Mouse (Mus musculus) CH12.LX (cell line): ENCODE data around the gene Exoc6b. TPM values are rescaled to one million over a fixed set of nuclear protein-coding genes. Genes with fewer than 3 reads are reported as not detected.

Source experiments
- DNase-seq: peaks from one replicate; pipeline ENCODE4 v3.0.0-alpha.2; 2013; ENCODE audit errors: extremely low read depth
- H3K27ac ChIP-seq: 2 replicates; pipeline ENCODE4 v1.5.1; 2012; ENCODE audit warnings: low read depth, mild to moderate bottlenecking, control low read depth, moderate library complexity; ENCODE audit not compliant: insufficient read depth
- H3K27me3 ChIP-seq: replicated peaks from 2 replicates; pipeline ENCODE3; 2012; ENCODE audit warnings: inconsistent platforms
- H3K36me3 ChIP-seq, 2 experiments: replicated peaks in 1 of 2; 2 replicates each; pipeline versions ENCODE3 to v1.6.1; 2012; ENCODE audit warnings: inconsistent platforms in 1 of 2, low read length in 1 of 2, mild to moderate bottlenecking in 1 of 2, mixed read lengths in 1 of 2, moderate library complexity in 1 of 2; ENCODE audit not compliant: control insufficient read depth in 1 of 2, insufficient read depth in 1 of 2
- H3K4me1 ChIP-seq, 2 experiments: 2 replicates each; pipeline ENCODE4 v1.6.1; 2012; ENCODE audit warnings: inconsistent platforms in 1 of 2, moderate library complexity in 1 of 2; ENCODE audit not compliant: insufficient read depth in 2 of 2, control insufficient read depth in 1 of 2
- H3K4me2 ChIP-seq: 2 replicates; pipeline ENCODE4 v1.6.1; 2012; ENCODE audit warnings: low read depth, mild to moderate bottlenecking, control low read depth; ENCODE audit not compliant: poor library complexity, insufficient read depth, severe bottlenecking
- H3K4me3 ChIP-seq, 3 experiments: fragments of 150-350 bp in 1 of 3; sonication (generic) in 1 of 3; replicated peaks in 1 of 3; 2 replicates each; pipeline versions ENCODE3 to v1.5.1; 2011 to 2012; ENCODE audit warnings: low read depth in 2 of 3, low read length in 2 of 3, mild to moderate bottlenecking in 2 of 3, moderate library complexity in 2 of 3, control low read depth in 1 of 3, improper control_type of control experiment in 1 of 3, inconsistent platforms in 1 of 3, mixed read lengths in 1 of 3; ENCODE audit not compliant: poor library complexity in 1 of 3
- H3K79me2 ChIP-seq: replicated peaks from 2 replicates; pipeline ENCODE4 v1.6.1; 2012; ENCODE audit warnings: mild to moderate bottlenecking, moderate library complexity; ENCODE audit not compliant: control insufficient read depth, poor library complexity, insufficient read depth, severe bottlenecking; ENCODE audit errors: extremely low read depth
- H3K9ac ChIP-seq: 2 replicates; pipeline ENCODE4 v1.6.1; 2012; ENCODE audit warnings: low read depth, mild to moderate bottlenecking, control low read depth, moderate library complexity; ENCODE audit not compliant: insufficient read depth
- H3K9me3 ChIP-seq: replicated peaks from 2 replicates; pipeline ENCODE3; 2012; ENCODE audit warnings: low read length, inconsistent platforms, mixed read lengths
- BHLHE40 ChIP-seq: IDR thresholded peaks from 2 replicates; pipeline ENCODE4 v1.6.1; 2011; ENCODE audit warnings: mild to moderate bottlenecking, low read depth, low read length, improper control_type of control experiment
- CHD1 ChIP-seq: IDR thresholded peaks from 2 replicates; pipeline ENCODE4 v1.6.1; 2012; ENCODE audit warnings: low read depth, low read length, improper control_type of control experiment, inconsistent platforms
- CHD2 ChIP-seq: IDR thresholded peaks from 2 replicates; pipeline ENCODE4 v1.6.1; 2011; ENCODE audit warnings: low read length, improper control_type of control experiment
- ELF1 ChIP-seq: IDR thresholded peaks from 2 replicates; pipeline ENCODE4 v1.6.1; 2014; ENCODE audit warnings: low read depth, mild to moderate bottlenecking, inconsistent platforms, low read length, improper control_type of control experiment
- EP300 ChIP-seq: IDR thresholded peaks from 2 replicates; pipeline ENCODE4 v1.6.1; 2011; ENCODE audit warnings: low read length, improper control_type of control experiment
- JUN ChIP-seq: IDR thresholded peaks from 2 replicates; pipeline ENCODE4 v1.6.1; 2011; ENCODE audit warnings: low read depth, mild to moderate bottlenecking, low read length, improper control_type of control experiment, moderate library complexity; ENCODE audit not compliant: insufficient read depth
- JUND ChIP-seq: conservative IDR thresholded peaks from 2 replicates; pipeline ENCODE4 v1.6.1; 2011; ENCODE audit warnings: low read depth, low read length, improper control_type of control experiment
- KAT2A ChIP-seq: IDR thresholded peaks from 2 replicates; pipeline ENCODE4 v1.6.1; 2012; ENCODE audit warnings: low read length, improper control_type of control experiment, inconsistent platforms; ENCODE audit not compliant: insufficient replicate concordance
- MAFK ChIP-seq: IDR thresholded peaks from 2 replicates; pipeline ENCODE4 v1.6.1; 2011; ENCODE audit warnings: low read length, improper control_type of control experiment; ENCODE audit not compliant: insufficient replicate concordance
- MAZ ChIP-seq: IDR thresholded peaks from 2 replicates; pipeline ENCODE4 v1.6.1; 2012; ENCODE audit warnings: low read depth, mild to moderate bottlenecking, inconsistent platforms, low read length, improper control_type of control experiment, moderate library complexity
- MEF2A ChIP-seq: IDR thresholded peaks from 2 replicates; pipeline ENCODE4 v1.6.1; 2014; ENCODE audit warnings: low read depth, mild to moderate bottlenecking, inconsistent platforms, low read length, improper control_type of control experiment, borderline replicate concordance
- MXI1 ChIP-seq: IDR thresholded peaks from 2 replicates; pipeline ENCODE4 v1.6.1; 2011; ENCODE audit warnings: mild to moderate bottlenecking, low read depth, low read length, improper control_type of control experiment
- MYC ChIP-seq: IDR thresholded peaks from 2 replicates; pipeline ENCODE4 v1.6.1; 2011; ENCODE audit warnings: low read depth, mild to moderate bottlenecking, improper control_type of control experiment, low read length
- NRF1 ChIP-seq: IDR thresholded peaks from 2 replicates; pipeline ENCODE4 v1.6.1; 2014; ENCODE audit warnings: low read depth, mild to moderate bottlenecking, inconsistent platforms, low read length, improper control_type of control experiment, moderate library complexity
- PAX5 ChIP-seq: IDR thresholded peaks from 2 replicates; pipeline ENCODE4 v1.6.1; 2012; ENCODE audit warnings: low read length, inconsistent platforms, mixed read lengths
- POLR2A ChIP-seq: IDR thresholded peaks from 2 replicates; pipeline ENCODE4 v1.6.1; 2011; ENCODE audit warnings: low read depth, mild to moderate bottlenecking, improper control_type of control experiment, low read length
- RAD21 ChIP-seq: IDR thresholded peaks from 2 replicates; pipeline ENCODE4 v1.6.1; 2011; ENCODE audit warnings: low read depth, mild to moderate bottlenecking, low read length, improper control_type of control experiment, moderate library complexity
- SIN3A ChIP-seq: IDR thresholded peaks from 2 replicates; pipeline ENCODE4 v1.6.1; 2012; ENCODE audit warnings: low read length, improper control_type of control experiment, inconsistent platforms
- SMC3 ChIP-seq: IDR thresholded peaks from 2 replicates; pipeline ENCODE4 v1.6.1; 2011; ENCODE audit warnings: low read depth, low read length, improper control_type of control experiment
- TBP ChIP-seq: conservative IDR thresholded peaks from 2 replicates; pipeline ENCODE4 v1.6.1; 2011; ENCODE audit warnings: low read depth, low read length, improper control_type of control experiment
- TCF12 ChIP-seq: IDR thresholded peaks from 2 replicates; pipeline ENCODE4 v1.6.1; 2014; ENCODE audit warnings: low read depth, mild to moderate bottlenecking, inconsistent platforms, low read length, improper control_type of control experiment
- USF1 ChIP-seq: IDR thresholded peaks from 2 replicates; pipeline ENCODE4 v1.6.1; 2014; ENCODE audit warnings: low read depth, mild to moderate bottlenecking, inconsistent platforms, low read length, improper control_type of control experiment
- USF2 ChIP-seq: conservative IDR thresholded peaks from 2 replicates; pipeline ENCODE4 v1.6.1; 2011; ENCODE audit warnings: low read depth, low read length, improper control_type of control experiment
- ZKSCAN1 ChIP-seq: IDR thresholded peaks from 2 replicates; pipeline ENCODE4 v1.6.1; 2012; ENCODE audit warnings: low read depth, inconsistent platforms, low read length, improper control_type of control experiment, borderline replicate concordance
- dilution Hi-C: fragments of 300-500 bp; cut with MboI; formaldehyde crosslinking; loops from 2 replicates; pipeline ENCODE4 v1.14.3; 2020; ENCODE audit warnings: low sequenced_read_pairs; ENCODE audit not compliant: extremely low pct_unique_long_range_greater_than_20kb, extremely low pct_ligation_motif_present
- in situ Hi-C: fragments of 300-500 bp; cut with MboI; formaldehyde crosslinking; loops from 3 replicates; pipeline ENCODE4 v1.14.3; 2019; ENCODE audit warnings: low sequenced_read_pairs, low pct_ligation_motif_present, low pct_unique_long_range_greater_than_20kb, mixed read lengths
- polyA plus RNA-seq: library from polyadenylated mRNA; unstranded; fragments of >175 nt; gene quantifications from 2 replicates; pipeline ENCODE4 v1.2.1, GENCODE M21; 2012; ENCODE audit warnings: low read depth; ENCODE audit not compliant: insufficient read length
- total RNA-seq, 2 experiments: library from RNA; depleted of rRNA; stranded (reverse); fragments of 300-350 nt in 1 of 2; fragments of >200 nt in 1 of 2; gene quantifications; 2 replicates each; pipeline ENCODE4 v1.2.3; 2012 to 2014

Gene Exoc6b
- total and polyA plus RNA-seq, 3 experiments = 1.7 to 5.2 (median 3.5) TPM

GRCm38 (mm10) chr6:84657091-84657490 lies 412.2 kb downstream of the Exoc6b start:
- TF ChIP-seq MEF2A = no peak
- TF ChIP-seq SMC3 = no peak
- no peak for TF ChIP-seq ZKSCAN1
- TF ChIP-seq ELF1 = no peak
- no peak for TF ChIP-seq USF1
- TF ChIP-seq MAFK = no peak
- TF ChIP-seq CHD1 = no peak
- TF ChIP-seq RAD21 = no peak
- no peak for TF ChIP-seq BHLHE40
- TF ChIP-seq KAT2A = no peak
- TF ChIP-seq CHD2 = no peak
- no peak for TF ChIP-seq EP300
- no peak for TF ChIP-seq JUND
- TF ChIP-seq TBP = no peak
- TF ChIP-seq MAZ = no peak
- no peak for TF ChIP-seq MXI1
- no peak for TF ChIP-seq MYC
- H3K4me2 ChIP-seq = no peak overlapping the region
- no peaks in the 10 kb centered on the region for H3K36me3 ChIP-seq
- peaks cover 0 to 14% of the 10 kb centered on the region in 2 experiments; a peak in 2 of 4 replicates for H3K4me1 ChIP-seq
- DNase-seq = no peak
- no peaks in the 10 kb centered on the region for H3K9me3 ChIP-seq
- H3K4me3 ChIP-seq = no peak overlapping the region
- no peak overlapping the region for H3K27ac ChIP-seq
- dilution Hi-C loops = no loop called here
- no peak overlapping the region for H3K9ac ChIP-seq
- H3K27me3 ChIP-seq = no peaks in the 10 kb centered on the region
- H3K79me2 ChIP-seq = no peaks in the 10 kb centered on the region
- in situ Hi-C loops = no loop called here

DNA sequence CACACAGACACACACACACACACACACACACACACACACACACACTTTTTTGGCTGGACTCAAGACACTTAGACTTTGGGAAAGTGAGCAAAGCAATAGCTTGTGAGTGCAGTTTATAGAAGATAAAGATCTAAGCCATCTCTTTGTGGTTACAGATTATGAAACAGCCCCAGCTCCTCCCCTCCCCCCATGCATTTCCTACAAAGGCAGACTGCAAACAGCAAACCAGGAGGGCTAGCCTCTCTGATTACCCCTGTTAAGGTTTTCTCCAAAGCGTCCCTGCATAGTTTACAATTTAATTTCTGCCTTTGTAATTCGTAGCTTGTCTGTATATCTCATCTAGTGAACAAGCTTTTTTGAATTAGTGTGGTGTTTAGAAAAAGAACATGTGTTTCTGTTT lies 412.6 kb downstream of the Exoc6b start:
- TF ChIP-seq PAX5 (no peak), MYC (no peak), TBP (no peak), USF2 (no peak), SMC3 (no peak), NRF1 (no peak), TCF12 (no peak), JUND (no peak), JUN (no peak), SIN3A (no peak), POLR2A (no peak)
- TF ChIP-seq, all 38 proteins: peak for 0
- no peak for DNase-seq
- in situ Hi-C loops (no loop called here), dilution Hi-C loops (no loop called here)
- Histone ChIP-seq H3K9me3 (no peaks in the 10 kb centered on the region), H3K36me3 (no peaks in the 10 kb centered on the region), H3K79me2 (no peaks in the 10 kb centered on the region), H3K27ac (no peak overlapping the region), H3K9ac (no peak overlapping the region), H3K4me1 (peaks cover 0 to 10% of the 10 kb centered on the region in 2 experiments; a peak in 2 of 4 replicates), H3K4me2 (no peak overlapping the region), H3K4me3 (no peak overlapping the region), H3K27me3 (no peaks in the 10 kb centered on the region)
